Mouse (Mus musculus) hindbrain, embryonic 10.5 days (tissue): Measurements from ENCODE around the gene 4930503B20Rik. TPM values are rescaled to one million over a fixed set of nuclear protein-coding genes. Genes with fewer than 3 reads are reported as not detected.

Experiments
- DNase-seq: peaks from one replicate; pipeline ENCODE4 v3.0.0-alpha.2; 2017; ENCODE audit warnings: low spot score
- H3K27ac ChIP-seq: fragments of 300-500 bp; sonication (generic); 2 replicates; pipeline ENCODE4 v1.5.1; 2016; ENCODE audit warnings: mild to moderate bottlenecking, moderate library complexity
- H3K27me3 ChIP-seq: fragments of 300-500 bp; sonication (generic); 2 replicates; pipeline ENCODE4 v1.6.1; 2016; ENCODE audit warnings: mild to moderate bottlenecking; ENCODE audit not compliant: poor library complexity, insufficient read depth, severe bottlenecking
- H3K36me3 ChIP-seq: fragments of 300-500 bp; sonication (generic); 2 replicates; pipeline ENCODE4 v1.6.1; 2016; ENCODE audit warnings: mild to moderate bottlenecking, moderate library complexity
- H3K4me1 ChIP-seq: fragments of 300-500 bp; sonication (generic); replicated peaks from 2 replicates; pipeline ENCODE4 v1.6.1; 2016; ENCODE audit warnings: mild to moderate bottlenecking
- H3K4me3 ChIP-seq: fragments of 300-500 bp; sonication (generic); 2 replicates; pipeline ENCODE4 v1.5.1; 2016; ENCODE audit warnings: mild to moderate bottlenecking, moderate library complexity
- H3K9me3 ChIP-seq: fragments of 300-500 bp; sonication (generic); 2 replicates; pipeline ENCODE4 v1.6.1; 2016; ENCODE audit warnings: mild to moderate bottlenecking, moderate library complexity
- WGBS: fragments of 180-500 bp; shearing (Covaris S2); methylation state at CpG from one replicate; pipeline ENCODE4 v1.1.7; 2016; 5-methylcytosine and 5-hydroxymethylcytosine counted together
- polyA plus RNA-seq: library from polyadenylated mRNA; unstranded; fragments of >200 nt; fragmentation: Nextera tagmentation; extraction: Ambion mirVana; gene quantifications from 2 replicates; pipeline ENCODE4 v1.2.1, GENCODE M21; 2016

The 4930503B20Rik gene
- polyA plus RNA-seq = not detected in 2 replicates

GRCm38 (mm10) chr3:146651217-146651616 is at the start of gene 4930503B20Rik:
Gene 4930503B20Rik, minus strand, starts transcription at chr3:146651317.
- H3K4me1 ChIP-seq = 0 out of 2 replicates have a peak, but pooled peaks cover 3% of the 10 kb centered on the region
- H3K27me3 ChIP-seq = no peaks in the 10 kb centered on the region
- no peak within 1 kb of the TSS for H3K4me3 ChIP-seq
- WGBS = 89% methylated on average over 3 of the region's 3 CpGs
- no peaks in the 10 kb centered on the region for H3K36me3 ChIP-seq
- DNase-seq = no peak
- no peaks in the 10 kb centered on the region for H3K9me3 ChIP-seq
- no peak within 1 kb of the TSS for H3K27ac ChIP-seq

- H3K27ac ChIP-seq = no peak overlapping the region
- WGBS = 87% methylated on average over 11 of the region's 11 CpGs
- H3K27me3 ChIP-seq = no peaks in the 10 kb centered on the region
- H3K4me1 ChIP-seq = peaks cover 6% of the 10 kb centered on the region
- no peaks in the 10 kb centered on the region for H3K36me3 ChIP-seq
- no peak overlapping the region for H3K4me3 ChIP-seq
- no peaks in the 10 kb centered on the region for H3K9me3 ChIP-seq
- no peak for DNase-seq
These were observed 48.9 kb upstream of the 4930503B20Rik start for GRCm38 (mm10) chr3:146700051-146700450.

- Histone ChIP-seq H3K36me3 (no peaks in the 10 kb centered on the region), H3K4me3 (no peak overlapping the region), H3K27ac (peak overlapping the region; percentile 43; the same call in 1 of the 2 replicates), H3K27me3 (no peaks in the 10 kb centered on the region), H3K4me1 (peaks cover 6% of the 10 kb centered on the region), H3K9me3 (no peaks in the 10 kb centered on the region)
- WGBS = 54% methylated on average over 11 of the region's 11 CpGs
- DNase-seq = peak; percentile 8
These were observed 47.9 kb upstream of the 4930503B20Rik start for GRCm38 (mm10) chr3:146698982-146699381.

GRCm38 (mm10) chr3:146692547-146692946 is 41.4 kb upstream of the 4930503B20Rik start:
- no peaks in the 10 kb centered on the region for H3K27me3 ChIP-seq
- no peaks in the 10 kb centered on the region for H3K9me3 ChIP-seq
- H3K36me3 ChIP-seq = no peaks in the 10 kb centered on the region
- no peak for DNase-seq
- no peaks in the 10 kb centered on the region for H3K4me1 ChIP-seq
- H3K4me3 ChIP-seq = no peak overlapping the region
- WGBS = 83% methylated on average over 5 of the region's 5 CpGs
- H3K27ac ChIP-seq = no peak overlapping the region

- DNase-seq = no peak
- H3K4me3 ChIP-seq = no peak overlapping the region
- H3K27me3 ChIP-seq = peaks cover 30% of the 10 kb centered on the region
- H3K4me1 ChIP-seq = peaks cover 12% of the 10 kb centered on the region; the same call in 1 of the 2 replicates
- H3K9me3 ChIP-seq = no peaks in the 10 kb centered on the region
- no peak overlapping the region for H3K27ac ChIP-seq
- WGBS = 81% methylated on average over 4 of the region's 4 CpGs
- no peaks in the 10 kb centered on the region for H3K36me3 ChIP-seq
These were observed 36.1 kb upstream of the 4930503B20Rik start for GRCm38 (mm10) chr3:146687121-146687725.

GRCm38 (mm10) chr3:146686428-146686827 is 35.3 kb upstream of the 4930503B20Rik start:
- WGBS = 87% methylated on average over 8 of the region's 8 CpGs
- Histone ChIP-seq H3K27ac (no peak overlapping the region), H3K9me3 (no peaks in the 10 kb centered on the region), H3K36me3 (no peaks in the 10 kb centered on the region), H3K27me3 (peaks cover 30% of the 10 kb centered on the region), H3K4me1 (peaks cover 12% of the 10 kb centered on the region; the same call in 1 of the 2 replicates), H3K4me3 (no peak overlapping the region)
- DNase-seq = no peak

GRCm38 (mm10) chr3:146684811-146685675 is 33.9 kb upstream of the 4930503B20Rik start, which contains the start of gene Samd13:
Gene Samd13, minus strand, starts transcription at chr3:146685592.
- peaks cover 30% of the 10 kb centered on the region for H3K27me3 ChIP-seq
- H3K4me3 ChIP-seq = peak within 1 kb of the TSS; percentile 66
- peaks cover 12% of the 10 kb centered on the region; the same call in 1 of the 2 replicates for H3K4me1 ChIP-seq
- DNase-seq = peak; percentile 78
- H3K36me3 ChIP-seq = no peaks in the 10 kb centered on the region
- 4% methylated on average over 50 of the region's 50 CpGs for WGBS
- H3K9me3 ChIP-seq = no peaks in the 10 kb centered on the region
- peak within 1 kb of the TSS; percentile 86 for H3K27ac ChIP-seq

GRCm38 (mm10) chr3:146683095-146683494 is 32.0 kb upstream of the 4930503B20Rik start:
- Histone ChIP-seq H3K36me3 (no peaks in the 10 kb centered on the region), H3K9me3 (no peaks in the 10 kb centered on the region), H3K27me3 (peaks cover 30% of the 10 kb centered on the region), H3K4me3 (no peak overlapping the region), H3K4me1 (peaks cover 12% of the 10 kb centered on the region; the same call in 1 of the 2 replicates), H3K27ac (no peak overlapping the region)
- no peak for DNase-seq
- 76% methylated on average over 2 of the region's 2 CpGs for WGBS

- Histone ChIP-seq H3K4me1 (peaks cover 12% of the 10 kb centered on the region; the same call in 1 of the 2 replicates), H3K27ac (no peak overlapping the region), H3K9me3 (no peaks in the 10 kb centered on the region), H3K4me3 (no peak overlapping the region), H3K36me3 (no peaks in the 10 kb centered on the region), H3K27me3 (peaks cover 30% of the 10 kb centered on the region)
- no peak for DNase-seq
- 75% methylated on average over 13 of the region's 13 CpGs for WGBS
These were observed 31.1 kb upstream of the 4930503B20Rik start for GRCm38 (mm10) chr3:146682140-146682651.

GRCm38 (mm10) chr3:146681696-146682095 is 30.6 kb upstream of the 4930503B20Rik start:
- no peak overlapping the region for H3K4me3 ChIP-seq
- H3K36me3 ChIP-seq = no peaks in the 10 kb centered on the region
- H3K9me3 ChIP-seq = no peaks in the 10 kb centered on the region
- peaks cover 12% of the 10 kb centered on the region; the same call in 1 of the 2 replicates for H3K4me1 ChIP-seq
- H3K27ac ChIP-seq = no peak overlapping the region
- WGBS = 94% methylated on average over 8 of the region's 8 CpGs
- DNase-seq = no peak
- H3K27me3 ChIP-seq = peaks cover 30% of the 10 kb centered on the region

GRCm38 (mm10) chr3:146680625-146681024 is 29.5 kb upstream of the 4930503B20Rik start:
- no peak overlapping the region for H3K4me3 ChIP-seq
- no peak for DNase-seq
- no peaks in the 10 kb centered on the region for H3K36me3 ChIP-seq
- H3K4me1 ChIP-seq = peaks cover 10% of the 10 kb centered on the region; the same call in 1 of the 2 replicates
- peaks cover 24% of the 10 kb centered on the region for H3K27me3 ChIP-seq
- no peaks in the 10 kb centered on the region for H3K9me3 ChIP-seq
- H3K27ac ChIP-seq = no peak overlapping the region
- 93% methylated on average over 13 of the region's 13 CpGs for WGBS

GRCm38 (mm10) chr3:146679646-146680045 is 28.5 kb upstream of the 4930503B20Rik start:
- WGBS = 94% methylated on average over 16 of the region's 16 CpGs

More at GRCm38 (mm10) chr3:146679646-146680045, 28.5 kb upstream of the 4930503B20Rik start:
- Histone ChIP-seq H3K27ac (no peak overlapping the region), H3K4me1 (peaks cover under 1% of the 10 kb centered on the region; the same call in 1 of the 2 replicates), H3K27me3 (peaks cover 20% of the 10 kb centered on the region), H3K36me3 (no peaks in the 10 kb centered on the region), H3K9me3 (no peaks in the 10 kb centered on the region), H3K4me3 (no peak overlapping the region)
- no peak for DNase-seq
